Mouse (Mus musculus): ENCODE results near the gene Gtf2h4. TPM values are rescaled to one million over a fixed set of nuclear protein-coding genes. Genes with fewer than 3 reads are reported as not detected.

The Gtf2h4 gene
- polyA plus RNA-seq (2014; fragmentation: Nextera tagmentation; extraction: Ambion mirVana): 40.1 and 42.7 TPM in 2 replicates

- peak within 1 kb of the TSS; percentile 81 for H3K4me3 ChIP-seq (ENCODE audit: low read depth, low read length)
- no peak within 1 kb of the TSS for H3K27ac ChIP-seq (ENCODE audit: low read length)
- peak; percentile 96 for ATAC-seq (ENCODE audit: insufficient number of reproducible peaks, insufficient read depth, low FRiP score, low read depth)
- 0 out of 2 replicates have a peak, but pooled peaks cover 8% of the 10 kb centered on the region for H3K4me1 ChIP-seq (ENCODE audit: control insufficient read depth, insufficient read depth, low read length)
- no peaks in the 10 kb centered on the region for H3K27me3 ChIP-seq (ENCODE audit: control insufficient read depth, insufficient read depth, low read length)
- peak within 1 kb of the TSS; percentile 79 for H3K9ac ChIP-seq (replicated peaks; ENCODE audit: low read depth, low read length)
- no peaks in the 10 kb centered on the region for H3K9me3 ChIP-seq (ENCODE audit: control insufficient read depth, low read depth, low read length)
- peak within 1 kb of the TSS; percentile 64 for H3K4me2 ChIP-seq (replicated peaks; ENCODE audit: low read depth, low read length)
- peaks cover 12% of the 10 kb centered on the region; the same call in 1 of the 2 replicates for H3K36me3 ChIP-seq (ENCODE audit: control insufficient read depth, insufficient read depth, low read length)
- WGBS: under 1% methylated on average over 23 of the region's 23 CpGs
Measured at GRCm38 (mm10) chr17:35673416-35674035, at the start of gene Gtf2h4. Gene Gtf2h4 (minus strand): TSS chr17:35673739.

DNA sequence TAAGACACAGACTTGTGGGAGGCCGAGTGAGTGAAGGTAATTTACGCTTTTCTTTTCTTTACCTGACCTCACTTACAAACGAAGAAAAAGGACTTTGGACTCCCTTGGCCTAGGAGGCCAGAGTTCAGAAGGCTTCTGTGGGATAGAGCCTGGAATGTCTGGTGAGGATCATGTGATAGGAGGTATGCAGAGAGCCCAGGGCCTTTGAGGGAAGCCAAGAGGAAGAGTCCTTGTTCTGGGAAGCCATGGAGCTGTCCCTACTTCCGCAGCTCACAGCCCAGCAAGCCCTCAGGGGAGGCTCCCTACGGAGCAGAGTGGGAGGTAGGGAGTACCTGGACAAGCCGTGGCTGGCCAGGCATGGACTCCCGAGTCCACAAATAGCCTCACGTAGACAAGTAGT lies 48.1 kb upstream of the Gtf2h4 start:
- H3K27ac ChIP-seq (ENCODE audit: low read length): no peak overlapping the region
- H3K9ac ChIP-seq (replicated peaks; ENCODE audit: low read depth, low read length): no peak overlapping the region
- H3K9me3 ChIP-seq (ENCODE audit: control insufficient read depth, low read depth, low read length): no peaks in the 10 kb centered on the region
- H3K4me1 ChIP-seq (ENCODE audit: control insufficient read depth, insufficient read depth, low read length): peaks cover 16% of the 10 kb centered on the region; the same call in 1 of the 2 replicates
- ATAC-seq (ENCODE audit: insufficient number of reproducible peaks, insufficient read depth, low FRiP score, low read depth): no peak
- no peaks in the 10 kb centered on the region for H3K36me3 ChIP-seq (ENCODE audit: control insufficient read depth, insufficient read depth, low read length)
- H3K4me2 ChIP-seq (replicated peaks; ENCODE audit: low read depth, low read length): no peak overlapping the region
- H3K4me3 ChIP-seq (ENCODE audit: low read depth, low read length): no peak overlapping the region
- WGBS: 61% methylated on average over 8 of the region's 8 CpGs
- no peaks in the 10 kb centered on the region for H3K27me3 ChIP-seq (ENCODE audit: control insufficient read depth, insufficient read depth, low read length)

DNA sequence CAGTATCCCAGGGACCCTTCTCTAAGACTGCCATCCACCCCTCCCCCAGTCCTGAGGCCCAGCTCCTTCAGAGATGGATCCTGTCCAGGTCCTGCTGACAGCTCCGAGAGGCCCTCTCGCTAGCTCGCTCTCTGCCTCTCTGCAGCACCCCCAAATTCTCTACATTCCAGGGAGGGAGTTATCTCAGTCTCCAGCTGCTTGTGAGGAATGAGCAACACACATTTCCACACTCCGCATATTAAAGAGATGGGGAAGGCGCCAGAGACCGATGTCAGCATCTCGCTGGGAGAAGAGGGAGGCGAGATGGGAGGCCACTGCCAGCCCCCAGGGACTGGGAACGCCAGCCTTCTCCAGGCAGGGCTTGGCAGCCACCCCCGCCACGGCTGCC lies 46.8 kb upstream of the Gtf2h4 start:
- peaks cover 11% of the 10 kb centered on the region; the same call in 1 of the 2 replicates for H3K4me1 ChIP-seq (ENCODE audit: control insufficient read depth, insufficient read depth, low read length)
- peak overlapping the region; percentile 67 for H3K27ac ChIP-seq (ENCODE audit: low read length)
- H3K27me3 ChIP-seq (ENCODE audit: control insufficient read depth, insufficient read depth, low read length): no peaks in the 10 kb centered on the region
- H3K36me3 ChIP-seq (ENCODE audit: control insufficient read depth, insufficient read depth, low read length): no peaks in the 10 kb centered on the region
- H3K9me3 ChIP-seq (ENCODE audit: control insufficient read depth, low read depth, low read length): no peaks in the 10 kb centered on the region
- H3K4me3 ChIP-seq (ENCODE audit: low read depth, low read length): no peak overlapping the region
- H3K4me2 ChIP-seq (replicated peaks; ENCODE audit: low read depth, low read length): peak overlapping the region; percentile 26
- no peak overlapping the region for H3K9ac ChIP-seq (replicated peaks; ENCODE audit: low read depth, low read length)
- peak; percentile 63; the same call in 1 of the 2 replicates for ATAC-seq (ENCODE audit: insufficient number of reproducible peaks, insufficient read depth, low FRiP score, low read depth)
- WGBS: 6% methylated on average over 11 of the region's 11 CpGs

- Histone ChIP-seq H3K9ac (replicated peaks; ENCODE audit: low read depth, low read length) (no peak overlapping the region), H3K4me2 (replicated peaks; ENCODE audit: low read depth, low read length) (peak overlapping the region; percentile 26; the same call in 1 of the 2 replicates), H3K9me3 (ENCODE audit: control insufficient read depth, low read depth, low read length) (no peaks in the 10 kb centered on the region), H3K27me3 (ENCODE audit: control insufficient read depth, insufficient read depth, low read length) (no peaks in the 10 kb centered on the region), H3K36me3 (ENCODE audit: control insufficient read depth, insufficient read depth, low read length) (no peaks in the 10 kb centered on the region), H3K27ac (ENCODE audit: low read length) (peak overlapping the region; percentile 67), H3K4me3 (ENCODE audit: low read depth, low read length) (no peak overlapping the region), H3K4me1 (ENCODE audit: control insufficient read depth, insufficient read depth, low read length) (peaks cover 10% of the 10 kb centered on the region; the same call in 1 of the 2 replicates)
- 48% methylated on average over 9 of the region's 9 CpGs for WGBS
- ATAC-seq (ENCODE audit: insufficient number of reproducible peaks, insufficient read depth, low FRiP score, low read depth): no peak
Measured at GRCm38 (mm10) chr17:35719616-35720339, 46.2 kb upstream of the Gtf2h4 start.

DNA sequence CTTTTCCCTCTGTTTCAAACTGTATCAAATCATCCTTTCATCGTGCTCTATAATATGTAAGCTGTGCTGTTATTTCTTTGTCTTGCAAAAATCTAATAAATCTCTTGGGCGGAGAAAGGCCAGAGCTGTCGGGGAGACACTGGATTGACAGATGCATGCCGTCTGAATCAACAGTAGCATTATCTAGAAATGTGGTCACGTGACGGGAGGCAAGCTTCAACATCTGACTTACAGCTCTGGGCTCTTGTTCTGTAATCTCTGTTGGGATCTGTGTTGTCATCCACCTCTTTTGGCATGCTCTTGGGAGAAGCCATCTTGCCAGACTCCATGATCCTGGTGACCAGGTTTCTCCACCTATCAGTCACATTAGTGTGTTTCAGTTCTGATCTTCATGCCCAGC lies 43.5 kb upstream of the Gtf2h4 start:
- H3K4me2 ChIP-seq (replicated peaks; ENCODE audit: low read depth, low read length): no peak overlapping the region
- no peak overlapping the region for H3K27ac ChIP-seq (ENCODE audit: low read length)
- no peak for ATAC-seq (ENCODE audit: insufficient number of reproducible peaks, insufficient read depth, low FRiP score, low read depth)
- H3K4me1 ChIP-seq (ENCODE audit: control insufficient read depth, insufficient read depth, low read length): peaks cover 10% of the 10 kb centered on the region; the same call in 1 of the 2 replicates
- H3K9ac ChIP-seq (replicated peaks; ENCODE audit: low read depth, low read length): no peak overlapping the region
- H3K4me3 ChIP-seq (ENCODE audit: low read depth, low read length): no peak overlapping the region
- H3K36me3 ChIP-seq (ENCODE audit: control insufficient read depth, insufficient read depth, low read length): no peaks in the 10 kb centered on the region
- H3K27me3 ChIP-seq (ENCODE audit: control insufficient read depth, insufficient read depth, low read length): no peaks in the 10 kb centered on the region
- 78% methylated on average over 6 of the region's 6 CpGs for WGBS
- no peaks in the 10 kb centered on the region for H3K9me3 ChIP-seq (ENCODE audit: control insufficient read depth, low read depth, low read length)

DNA sequence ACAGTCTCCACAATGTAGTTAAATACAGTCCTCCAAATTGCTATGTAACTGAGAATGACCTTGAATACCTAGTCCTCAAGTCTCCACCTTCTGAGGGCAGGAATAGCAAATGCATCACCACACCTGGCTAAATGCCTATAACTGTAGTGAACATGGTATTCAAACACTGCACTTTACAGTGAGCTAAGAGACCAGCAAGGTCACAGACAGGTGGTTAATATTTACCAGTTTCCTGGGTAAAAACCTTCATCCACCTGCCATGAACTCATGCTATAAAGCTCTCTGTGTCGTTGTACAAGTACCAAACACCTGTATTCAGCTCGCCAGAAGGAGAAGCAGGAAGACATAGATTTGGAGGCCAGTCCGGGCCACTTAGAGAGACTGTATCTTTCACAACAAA lies 42.6 kb upstream of the Gtf2h4 start:
- Histone ChIP-seq H3K27me3 (ENCODE audit: control insufficient read depth, insufficient read depth, low read length) (no peaks in the 10 kb centered on the region), H3K4me1 (ENCODE audit: control insufficient read depth, insufficient read depth, low read length) (peaks cover 7% of the 10 kb centered on the region; the same call in 1 of the 2 replicates), H3K4me3 (ENCODE audit: low read depth, low read length) (no peak overlapping the region), H3K27ac (ENCODE audit: low read length) (no peak overlapping the region), H3K4me2 (replicated peaks; ENCODE audit: low read depth, low read length) (no peak overlapping the region), H3K9me3 (ENCODE audit: control insufficient read depth, low read depth, low read length) (no peaks in the 10 kb centered on the region), H3K9ac (replicated peaks; ENCODE audit: low read depth, low read length) (no peak overlapping the region), H3K36me3 (ENCODE audit: control insufficient read depth, insufficient read depth, low read length) (no peaks in the 10 kb centered on the region)
- WGBS: 80% methylated on average over 3 of the region's 3 CpGs
- no peak for ATAC-seq (ENCODE audit: insufficient number of reproducible peaks, insufficient read depth, low FRiP score, low read depth)

DNA sequence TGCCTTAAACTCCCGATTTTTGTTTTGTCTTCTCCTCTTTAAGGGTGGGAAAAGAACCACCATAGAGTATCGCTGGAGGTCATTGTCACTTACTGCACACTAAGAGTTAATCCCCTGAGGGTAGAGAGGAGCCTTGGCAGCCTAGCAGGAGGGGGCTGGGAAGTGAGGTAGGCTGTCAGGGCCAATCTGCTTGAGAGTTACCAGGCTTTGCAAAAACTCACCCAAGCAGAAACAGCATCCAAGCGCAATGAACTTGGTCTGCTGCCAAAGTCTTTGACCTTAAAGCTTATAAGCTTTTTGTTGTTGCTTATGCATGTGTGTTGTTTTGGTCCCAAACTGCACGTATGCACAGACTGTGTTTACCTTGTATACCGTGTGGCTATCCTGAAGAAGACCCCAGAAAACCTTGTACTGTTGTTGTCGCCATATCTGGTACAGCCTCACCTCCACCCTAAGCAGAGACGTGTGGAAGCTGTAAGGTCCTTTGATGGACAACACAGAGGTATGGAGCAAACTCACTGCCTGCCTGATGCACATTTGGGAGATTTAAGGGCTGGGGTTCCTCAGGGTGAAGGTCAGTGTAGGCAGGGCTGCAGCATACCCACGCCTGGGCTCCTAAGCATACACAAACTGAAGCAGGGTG lies 37.3 kb upstream of the Gtf2h4 start:
- peaks cover 13% of the 10 kb centered on the region for H3K4me1 ChIP-seq (ENCODE audit: control insufficient read depth, insufficient read depth, low read length)
- no peaks in the 10 kb centered on the region for H3K27me3 ChIP-seq (ENCODE audit: control insufficient read depth, insufficient read depth, low read length)
- peak overlapping the region; percentile 55; the same call in 1 of the 2 replicates for H3K27ac ChIP-seq (ENCODE audit: low read length)
- ATAC-seq (ENCODE audit: insufficient number of reproducible peaks, insufficient read depth, low FRiP score, low read depth): peak; percentile 42; the same call in 1 of the 2 replicates
- WGBS: 33% methylated on average over 8 of the region's 8 CpGs
- no peak overlapping the region for H3K4me3 ChIP-seq (ENCODE audit: low read depth, low read length)
- H3K36me3 ChIP-seq (ENCODE audit: control insufficient read depth, insufficient read depth, low read length): no peaks in the 10 kb centered on the region
- H3K9ac ChIP-seq (replicated peaks; ENCODE audit: low read depth, low read length): no peak overlapping the region
- no peak overlapping the region for H3K4me2 ChIP-seq (replicated peaks; ENCODE audit: low read depth, low read length)
- H3K9me3 ChIP-seq (ENCODE audit: control insufficient read depth, low read depth, low read length): no peaks in the 10 kb centered on the region

- no peak for ATAC-seq (ENCODE audit: insufficient number of reproducible peaks, insufficient read depth, low FRiP score, low read depth)
- H3K27me3 ChIP-seq (ENCODE audit: control insufficient read depth, insufficient read depth, low read length): no peaks in the 10 kb centered on the region
Measured at GRCm38 (mm10) chr17:35708611-35709010, 35.1 kb upstream of the Gtf2h4 start.

More at GRCm38 (mm10) chr17:35708611-35709010, 35.1 kb upstream of the Gtf2h4 start:
- no peaks in the 10 kb centered on the region for H3K36me3 ChIP-seq (ENCODE audit: control insufficient read depth, insufficient read depth, low read length)
- H3K4me3 ChIP-seq (ENCODE audit: low read depth, low read length): no peak overlapping the region
- no peaks in the 10 kb centered on the region for H3K9me3 ChIP-seq (ENCODE audit: control insufficient read depth, low read depth, low read length)
- H3K9ac ChIP-seq (replicated peaks; ENCODE audit: low read depth, low read length): no peak overlapping the region
- WGBS: 61% methylated on average over 2 of the region's 2 CpGs
- no peak overlapping the region for H3K27ac ChIP-seq (ENCODE audit: low read length)
- no peak overlapping the region for H3K4me2 ChIP-seq (replicated peaks; ENCODE audit: low read depth, low read length)
- H3K4me1 ChIP-seq (ENCODE audit: control insufficient read depth, insufficient read depth, low read length): peaks cover 13% of the 10 kb centered on the region
